Mouse (Mus musculus) limb, embryonic 14.5 days (tissue): ENCODE measurements around the gene 5730522E02Rik. TPM values are rescaled to one million over a fixed set of nuclear protein-coding genes. Genes with fewer than 3 reads are reported as not detected.

ENCODE experiments used
- ATAC-seq: fragments of 200-750 bp; cut with Nextera tagmentation; 2 replicates; pipeline ENCODE4 v1.8.0; 2017; ENCODE audit warnings: low read depth, moderate number of reproducible peaks, moderate TSS enrichment; ENCODE audit not compliant: low FRiP score
- DNase-seq: peaks from one replicate; pipeline ENCODE4 v3.0.0-alpha.2; 2015; ENCODE audit warnings: low spot score
- H3K27ac ChIP-seq: fragments of 300-500 bp; sonication (generic); replicated peaks from 2 replicates; pipeline ENCODE4 v1.5.1; 2014; ENCODE audit warnings: low read depth, mild to moderate bottlenecking, low read length, moderate library complexity, mixed read lengths
- H3K27me3 ChIP-seq: fragments of 300-500 bp; sonication (generic); 2 replicates; pipeline ENCODE4 v1.6.1; 2014; ENCODE audit warnings: low read length, mixed read lengths; ENCODE audit not compliant: control insufficient read depth, insufficient read depth
- H3K36me3 ChIP-seq: fragments of 300-500 bp; sonication (generic); 2 replicates; pipeline ENCODE4 v1.6.1; 2014; ENCODE audit warnings: mild to moderate bottlenecking, low read length, moderate library complexity, mixed read lengths; ENCODE audit not compliant: control insufficient read depth, insufficient read depth
- H3K4me1 ChIP-seq: fragments of 300-500 bp; sonication (generic); 2 replicates; pipeline ENCODE4 v1.6.1; 2014; ENCODE audit warnings: antibody characterized with exemption, low read length, mixed read lengths; ENCODE audit not compliant: control insufficient read depth, insufficient read depth
- H3K4me2 ChIP-seq: fragments of 300-500 bp; sonication (generic); replicated peaks from 2 replicates; pipeline ENCODE4 v1.6.1; 2014; ENCODE audit warnings: low read depth, mild to moderate bottlenecking, low read length, moderate library complexity; ENCODE audit not compliant: severe bottlenecking
- H3K4me3 ChIP-seq: fragments of 300-500 bp; sonication (generic); replicated peaks from 2 replicates; pipeline ENCODE4 v1.5.1; 2014; ENCODE audit warnings: low read length
- H3K9ac ChIP-seq: fragments of 300-500 bp; sonication (generic); 2 replicates; pipeline ENCODE4 v1.6.1; 2014; ENCODE audit warnings: mild to moderate bottlenecking, low read depth, low read length, moderate library complexity; ENCODE audit not compliant: severe bottlenecking
- H3K9me3 ChIP-seq: fragments of 300-500 bp; sonication (generic); 2 replicates; pipeline ENCODE4 v1.6.1; 2016; ENCODE audit warnings: low read length; ENCODE audit not compliant: control insufficient read depth
- POLR2A ChIP-seq: fragments of 200-500 bp; IDR thresholded peaks from 2 replicates; pipeline ENCODE4 v1.8.0; 2012; ENCODE audit warnings: inconsistent platforms, mild to moderate bottlenecking, moderate library complexity, borderline replicate concordance; ENCODE audit not compliant: insufficient read depth, insufficient read length; ENCODE audit errors: extremely low read depth
- WGBS: fragments of 180-500 bp; shearing (Covaris S2); extraction: QIAGEN DNeasy Blood & Tissue Kit; methylation state at CpG from one replicate; pipeline ENCODE4 v1.1.7; 2014; 5-methylcytosine and 5-hydroxymethylcytosine counted together
- polyA plus RNA-seq, 2 experiments: library from polyadenylated mRNA; depleted of rRNA in 1 of 2; stranded (reverse) in 1 of 2; unstranded in 1 of 2; fragments of >200 nt; fragmentation: Nextera tagmentation in 1 of 2; extraction: Ambion mirVana in 1 of 2; gene quantifications; 2 replicates each; pipeline versions ENCODE4 v1.2.1 to v1.2.3; 2012 to 2014

The 5730522E02Rik gene
- polyA plus RNA-seq, 2 experiments, result 4.2 to 4.3 TPM

DNA sequence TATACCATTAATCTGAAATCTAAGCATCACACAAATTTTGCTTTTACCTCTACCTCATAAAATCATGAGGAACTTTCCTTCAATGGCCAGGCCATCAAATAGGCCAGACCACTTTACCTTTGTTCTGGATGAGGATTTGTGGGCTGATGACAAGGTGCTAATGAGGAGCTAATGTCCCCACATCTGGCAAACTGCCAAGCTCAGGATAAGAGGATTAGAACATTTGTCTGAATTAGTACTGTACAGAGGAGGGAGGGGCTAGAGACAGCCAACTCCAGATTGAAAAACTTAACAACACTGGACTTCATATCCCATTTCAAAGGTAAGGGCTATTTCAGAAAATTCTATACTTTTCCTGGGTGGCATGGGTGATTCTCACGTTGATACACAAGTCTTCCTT lies 101.9 kb downstream of the 5730522E02Rik start:
- H3K9ac ChIP-seq, result no peak overlapping the region
- no peaks in the 10 kb centered on the region for H3K36me3 ChIP-seq
- no peak for DNase-seq
- H3K4me2 ChIP-seq, result no peak overlapping the region
- H3K9me3 ChIP-seq, result no peaks in the 10 kb centered on the region
- H3K4me3 ChIP-seq, result no peak overlapping the region
- no peaks in the 10 kb centered on the region for H3K4me1 ChIP-seq
- no peak for ATAC-seq
- no peaks in the 10 kb centered on the region for H3K27me3 ChIP-seq
- TF ChIP-seq POLR2A, result no peak
- 8% methylated on average over 1 of the region's 1 CpGs for WGBS
- no peak overlapping the region for H3K27ac ChIP-seq

DNA sequence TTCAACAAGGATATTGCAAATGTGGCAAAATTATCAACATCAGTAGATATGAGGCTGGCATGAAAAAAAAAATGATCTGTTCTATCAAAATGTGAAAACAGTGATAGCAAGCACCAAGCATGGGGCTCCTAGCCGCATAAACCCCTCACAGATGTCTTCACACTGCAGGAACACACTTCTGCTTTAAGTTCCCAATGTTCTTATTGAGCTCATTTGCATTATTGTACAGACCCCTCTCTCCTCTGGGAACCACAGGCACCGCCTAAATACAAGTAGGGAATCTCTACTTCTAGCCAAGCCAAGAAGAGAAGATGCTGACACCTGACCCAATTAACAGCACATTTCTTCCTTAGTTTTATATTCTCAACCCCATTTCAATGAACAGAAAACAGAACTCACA lies 105.9 kb downstream of the 5730522E02Rik start:
- TF ChIP-seq POLR2A, result no peak
- H3K4me2 ChIP-seq, result no peak overlapping the region
- H3K36me3 ChIP-seq, result no peaks in the 10 kb centered on the region
- H3K4me3 ChIP-seq, result no peak overlapping the region
- no peak overlapping the region for H3K27ac ChIP-seq
- no peaks in the 10 kb centered on the region for H3K9me3 ChIP-seq
- H3K27me3 ChIP-seq, result no peaks in the 10 kb centered on the region
- no peak for DNase-seq
- H3K9ac ChIP-seq, result no peak overlapping the region
- H3K4me1 ChIP-seq, result no peaks in the 10 kb centered on the region
- 48% methylated on average over 2 of the region's 2 CpGs for WGBS
- ATAC-seq, result no peak

DNA sequence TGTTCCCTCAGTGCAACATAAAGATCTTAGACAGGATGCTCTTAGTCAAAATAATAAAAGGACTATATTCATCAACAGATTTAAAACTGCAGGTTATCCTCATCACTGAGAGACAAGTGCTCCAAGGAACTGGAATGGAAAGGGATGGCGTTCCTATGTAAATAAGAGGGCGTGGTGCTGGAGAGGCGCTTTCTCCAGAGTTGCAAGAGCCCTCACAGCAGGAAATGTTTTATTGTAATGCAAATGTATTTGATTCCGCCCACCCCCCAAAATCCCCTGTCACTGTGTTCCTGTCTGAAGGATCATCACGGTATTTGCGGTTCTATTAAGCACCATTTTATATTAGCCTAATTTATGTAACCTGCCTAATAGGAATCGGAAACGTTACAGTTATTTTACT lies 106.9 kb downstream of the 5730522E02Rik start:
- no peak for TF ChIP-seq POLR2A
- ATAC-seq (no peak), DNase-seq (no peak)
- Histone ChIP-seq H3K4me1 (no peaks in the 10 kb centered on the region), H3K27me3 (no peaks in the 10 kb centered on the region), H3K36me3 (no peaks in the 10 kb centered on the region), H3K4me3 (no peak overlapping the region), H3K27ac (no peak overlapping the region), H3K9me3 (no peaks in the 10 kb centered on the region), H3K9ac (no peak overlapping the region), H3K4me2 (no peak overlapping the region)
- WGBS, result 5% methylated on average over 8 of the region's 8 CpGs

DNA sequence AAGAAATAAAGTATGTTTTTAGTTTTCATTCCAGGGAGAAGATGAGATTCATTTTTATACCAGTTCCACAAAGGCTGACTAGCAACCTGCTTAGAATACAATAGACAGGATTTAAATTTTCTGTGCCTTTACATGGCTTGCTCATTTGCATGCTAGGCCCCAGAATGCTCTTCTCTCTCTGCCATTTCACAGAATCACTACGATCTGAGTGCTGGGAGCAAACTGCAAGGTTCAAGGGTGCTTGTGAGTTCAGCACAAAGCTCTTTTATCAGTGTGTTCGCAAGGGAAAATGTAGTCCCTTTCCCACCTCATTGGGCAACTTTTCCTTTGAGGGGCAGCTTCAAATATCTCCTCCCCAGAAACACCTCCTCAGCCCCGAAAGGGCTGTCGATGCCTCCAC lies 107.7 kb downstream of the 5730522E02Rik start:
- ATAC-seq (no peak), DNase-seq (no peak)
- H3K4me3 ChIP-seq, result no peak overlapping the region
- no peak overlapping the region for H3K9ac ChIP-seq
- H3K4me1 ChIP-seq, result no peaks in the 10 kb centered on the region
- no peaks in the 10 kb centered on the region for H3K27me3 ChIP-seq
- TF ChIP-seq POLR2A, result no peak
- H3K4me2 ChIP-seq, result no peak overlapping the region
- WGBS, result 26% methylated on average over 4 of the region's 4 CpGs
- H3K27ac ChIP-seq, result no peak overlapping the region
- H3K9me3 ChIP-seq, result no peaks in the 10 kb centered on the region
- no peaks in the 10 kb centered on the region for H3K36me3 ChIP-seq

DNA sequence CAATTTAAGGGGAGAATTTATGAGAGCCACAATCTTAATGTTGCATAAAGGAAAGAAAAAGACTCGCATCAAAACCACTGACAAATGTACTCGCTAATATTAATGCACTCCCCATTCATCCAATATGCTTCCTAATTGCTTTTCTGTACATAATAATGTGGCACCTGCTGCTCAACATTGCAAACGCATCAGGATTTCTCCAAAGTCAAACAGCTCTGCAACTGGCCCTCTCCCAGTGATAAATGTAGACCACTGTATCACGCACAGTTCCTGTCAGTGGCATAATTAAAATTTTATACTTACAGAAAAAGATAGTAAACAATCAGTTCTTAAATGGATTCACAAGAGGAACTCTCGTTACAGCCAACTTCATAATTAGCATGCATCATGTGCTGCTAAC lies 110.5 kb downstream of the 5730522E02Rik start:
- H3K9ac ChIP-seq, result no peak overlapping the region
- no peaks in the 10 kb centered on the region for H3K4me1 ChIP-seq
- no peak overlapping the region for H3K4me2 ChIP-seq
- no peak for TF ChIP-seq POLR2A
- H3K4me3 ChIP-seq, result no peak overlapping the region
- no peak overlapping the region for H3K27ac ChIP-seq
- no peak for ATAC-seq
- no peaks in the 10 kb centered on the region for H3K36me3 ChIP-seq
- H3K9me3 ChIP-seq, result no peaks in the 10 kb centered on the region
- H3K27me3 ChIP-seq, result no peaks in the 10 kb centered on the region
- 72% methylated on average over 5 of the region's 5 CpGs for WGBS
- no peak for DNase-seq

DNA sequence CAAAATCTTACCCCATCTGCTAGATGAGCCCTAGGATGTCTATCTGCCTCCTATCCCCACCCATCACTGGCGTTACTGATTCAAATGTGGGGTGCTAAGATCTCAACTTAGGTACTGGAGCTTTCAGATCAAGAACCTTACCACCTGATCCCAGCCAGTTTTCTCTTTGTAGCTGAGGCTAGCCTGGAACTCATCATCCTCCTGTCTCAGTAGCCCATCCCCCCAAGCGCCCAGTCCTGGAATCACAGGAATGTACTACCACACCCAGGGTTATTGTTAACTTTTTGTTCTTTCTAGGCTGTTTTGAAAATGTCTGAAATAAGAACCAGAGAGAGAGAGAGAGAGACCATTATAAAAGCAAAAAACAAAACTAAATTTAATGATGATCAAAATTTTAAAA lies 111.6 kb downstream of the 5730522E02Rik start:
- H3K4me2 ChIP-seq, result no peak overlapping the region
- no peaks in the 10 kb centered on the region for H3K36me3 ChIP-seq
- ATAC-seq (no peak), DNase-seq (no peak)
- H3K4me3 ChIP-seq, result no peak overlapping the region
- H3K27me3 ChIP-seq, result no peaks in the 10 kb centered on the region
- H3K27ac ChIP-seq, result no peak overlapping the region
- H3K4me1 ChIP-seq, result no peaks in the 10 kb centered on the region
- H3K9ac ChIP-seq, result no peak overlapping the region
- 82% methylated on average over 2 of the region's 2 CpGs for WGBS
- TF ChIP-seq POLR2A, result no peak
- no peaks in the 10 kb centered on the region for H3K9me3 ChIP-seq
